Mouse (Mus musculus): ENCODE data around the gene Actr1a.

DNA sequence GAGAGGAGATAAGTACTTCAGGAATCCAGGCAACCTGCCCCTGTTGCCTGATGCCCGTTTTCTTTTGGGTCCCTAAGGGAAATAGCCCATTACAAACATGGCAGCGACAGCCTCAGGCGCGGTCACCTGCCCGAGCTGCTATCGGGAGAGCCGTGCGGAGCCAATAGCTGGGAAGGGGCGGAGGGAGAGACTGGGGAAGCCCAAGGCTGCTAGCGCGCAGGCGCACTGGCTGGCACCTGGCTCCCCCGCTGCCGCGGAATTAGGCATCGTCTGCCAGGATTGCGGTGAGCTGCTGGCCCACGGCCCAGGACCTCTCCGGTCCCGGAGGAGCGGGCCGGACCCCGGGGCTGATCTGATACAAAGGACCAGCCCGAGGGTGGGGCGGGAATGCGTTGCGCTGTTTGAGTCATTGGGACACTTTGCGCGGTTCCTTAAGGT lies 38.8 kb downstream of the Actr1a start:
- TF ChIP-seq POLR2A (IDR thresholded peaks at IDR 0.05; ENCODE audit: insufficient read length, low read depth) (no peak), MAX (IDR thresholded peaks at IDR 0.05; ENCODE audit: low read depth) (no peak), POLR2AphosphoS2 (IDR thresholded peaks at IDR 0.05; ENCODE audit: insufficient read length, low read depth) (no peak), CEBPB (IDR thresholded peaks at IDR 0.05; ENCODE audit: insufficient read depth, poor library complexity, severe bottlenecking) (no peak), REST (IDR thresholded peaks at IDR 0.05; ENCODE audit: insufficient read depth, insufficient read length) (no peak), USF1 (IDR thresholded peaks at IDR 0.05; ENCODE audit: low read depth) (peak; percentile 59), TCF12 (IDR thresholded peaks at IDR 0.05; ENCODE audit: insufficient read depth, poor library complexity, severe bottlenecking) (no peak), SRF (IDR thresholded peaks at IDR 0.05; ENCODE audit: control insufficient read depth, insufficient read length, low read depth) (no peak)
